Mouse (Mus musculus) pancreas, adult 10 weeks (tissue): ENCODE results near the gene Snca. TPM values are rescaled to one million over a fixed set of nuclear protein-coding genes. Genes with fewer than 3 reads are reported as not detected.

Experiments used
- polyA plus RNA-seq: library from polyadenylated mRNA; stranded (reverse); fragments of 350-450 nt; fragmentation: Illumina TruSeq; extraction: RNeasy Lipid Tissue Mini Kit (QIAGEN cat#74804); gene quantifications from one replicate; pipeline ENCODE4 v1.2.3, GENCODE M21; 2015; ENCODE audit warnings: low read depth, low replicate concordance; ENCODE audit not compliant: insufficient read depth

Snca gene
- 3.3 TPM for polyA plus RNA-seq

GRCm38 (mm10) chr6:60829282-60829891, at the start of gene Snca:
TSS of gene Snca (minus strand) at chr6:60829855.

Other genes starting within 250 kb of the Snca start
- gene Mmrn1, start 95.1 kb upstream of the Snca start, polyA plus RNA-seq, result 5.1 TPM